Mouse (Mus musculus) cerebellum, postnatal 4 days (tissue): ENCODE measurements around the gene Csrnp1.

Experiments used
- DNase-seq, 2 experiments: peaks; one replicate each; pipeline ENCODE4 v3.0.0; 2022; ENCODE audit warnings: low spot score in 2 of 2, mixed read lengths in 1 of 2

Gene Csrnp1

DNA sequence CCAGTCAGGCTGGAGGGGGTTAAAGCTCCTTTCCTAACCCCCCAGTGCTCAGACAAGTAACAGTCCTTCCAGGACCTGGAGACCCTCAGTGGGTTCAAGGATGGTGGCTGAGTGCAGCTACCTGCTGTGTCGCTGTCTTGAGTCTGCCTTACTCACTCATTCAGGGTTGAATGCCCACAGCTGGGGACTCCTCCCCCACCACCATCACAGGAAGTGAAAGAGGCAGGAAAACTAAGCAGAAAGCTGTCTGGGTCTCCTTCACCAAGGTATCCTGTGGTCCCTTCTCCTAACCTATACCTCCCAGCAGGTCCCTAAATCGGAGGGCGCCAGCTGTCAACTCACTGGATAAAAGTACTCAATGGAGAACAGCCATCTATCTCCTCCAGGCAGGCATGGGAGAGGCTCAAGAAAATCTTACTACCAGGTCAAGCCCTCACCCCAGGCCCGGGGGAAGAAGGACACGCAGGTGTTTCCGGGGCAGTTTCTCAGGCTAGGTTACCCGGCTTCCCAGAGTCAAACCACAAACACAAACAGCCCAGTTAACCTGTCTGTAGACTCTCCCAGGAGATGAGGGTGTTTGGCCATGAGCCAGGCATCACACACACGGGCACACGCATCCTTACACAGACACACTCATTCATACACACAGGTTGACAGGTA is 6.2 kb downstream of the Csrnp1 start:
- no peak for DNase-seq

DNA sequence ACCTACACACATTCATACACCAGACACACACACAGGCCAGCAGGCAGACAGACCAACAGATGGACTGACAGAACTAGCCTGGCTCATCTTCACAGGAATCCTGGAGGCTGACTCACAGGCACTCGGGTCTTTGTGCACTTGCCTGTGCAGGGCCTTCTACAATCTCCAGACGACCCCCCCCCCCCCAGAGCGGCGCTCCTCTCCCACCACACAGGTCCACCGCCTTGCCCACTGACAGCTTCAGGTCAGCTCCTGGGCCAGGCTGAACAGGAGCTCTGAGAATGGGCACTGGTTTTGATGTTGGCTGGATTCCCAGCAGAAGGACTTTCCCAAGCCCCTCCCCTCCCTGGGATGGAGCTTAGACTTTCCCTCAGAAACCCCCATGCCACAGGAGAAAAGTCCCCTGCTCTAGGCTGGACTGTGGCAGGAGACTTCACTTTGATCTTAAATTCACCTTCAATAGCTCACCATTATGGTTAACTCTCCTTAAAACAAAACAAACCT is 6.8 kb downstream of the Csrnp1 start:
- no peak for DNase-seq

GRCm38 (mm10) chr9:119976704-119977556 is 7.5 kb downstream of the Csrnp1 start:
- DNase-seq, result no peak

DNA sequence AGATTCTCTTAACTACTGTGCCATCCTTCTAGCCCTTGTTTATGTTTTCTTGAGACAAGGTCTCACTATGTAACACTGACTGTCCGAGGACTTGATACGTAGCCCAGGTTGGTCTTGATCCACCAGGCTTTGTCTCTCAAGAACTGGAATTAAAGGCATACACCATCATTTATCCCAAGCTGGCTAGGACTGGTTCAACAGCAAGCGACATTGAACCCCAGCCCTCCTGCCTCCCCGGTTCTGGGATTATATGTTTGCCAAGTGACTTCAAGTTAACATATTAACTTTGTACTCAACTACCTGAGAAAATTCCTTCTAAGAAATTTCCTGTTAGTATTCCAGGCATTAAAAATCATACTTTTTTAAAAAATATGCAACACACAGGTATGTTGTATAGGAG is 9.2 kb downstream of the Csrnp1 start:
- no peak for DNase-seq

DNA sequence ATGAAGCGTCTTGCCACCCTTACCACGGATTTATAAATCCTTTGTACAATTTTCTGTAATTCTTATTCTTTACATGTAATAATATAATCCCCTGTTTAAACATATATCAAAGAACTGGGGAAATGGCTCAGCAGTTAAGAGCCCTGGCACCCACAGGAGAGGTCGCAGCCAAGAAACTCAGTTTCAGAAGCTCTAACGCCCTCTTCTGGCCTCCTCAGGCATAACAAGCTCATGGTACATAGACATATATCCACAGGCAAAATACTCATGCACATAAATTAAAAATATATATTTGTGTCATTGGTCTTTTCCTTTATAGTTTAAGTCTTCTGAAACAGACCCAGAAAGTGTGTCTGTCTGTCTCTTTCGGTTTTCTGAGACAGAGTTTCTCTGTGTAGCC is 9.8 kb downstream of the Csrnp1 start:
- DNase-seq, result no peak

GRCm38 (mm10) chr9:119973869-119974520 is 10.5 kb downstream of the Csrnp1 start:
- no peak for DNase-seq

GRCm38 (mm10) chr9:119973281-119973680 is 11.2 kb downstream of the Csrnp1 start:
- DNase-seq, result no peak

- peak in 1 of 2 experiments; percentile 65 for DNase-seq
Observed at GRCm38 (mm10) chr9:119972582-119972981, 11.9 kb downstream of the Csrnp1 start.

- no peak for DNase-seq
Observed at GRCm38 (mm10) chr9:119972166-119972565, 12.3 kb downstream of the Csrnp1 start.

- peak; percentile 46 to 85 for DNase-seq
Observed at GRCm38 (mm10) chr9:119970763-119971656, 13.4 kb downstream of the Csrnp1 start.

GRCm38 (mm10) chr9:119970221-119970620 is 14.2 kb downstream of the Csrnp1 start:
- DNase-seq, result peak; percentile 51 to 69

GRCm38 (mm10) chr9:119969811-119970210 is 14.6 kb downstream of the Csrnp1 start:
- DNase-seq, result no peak

DNA sequence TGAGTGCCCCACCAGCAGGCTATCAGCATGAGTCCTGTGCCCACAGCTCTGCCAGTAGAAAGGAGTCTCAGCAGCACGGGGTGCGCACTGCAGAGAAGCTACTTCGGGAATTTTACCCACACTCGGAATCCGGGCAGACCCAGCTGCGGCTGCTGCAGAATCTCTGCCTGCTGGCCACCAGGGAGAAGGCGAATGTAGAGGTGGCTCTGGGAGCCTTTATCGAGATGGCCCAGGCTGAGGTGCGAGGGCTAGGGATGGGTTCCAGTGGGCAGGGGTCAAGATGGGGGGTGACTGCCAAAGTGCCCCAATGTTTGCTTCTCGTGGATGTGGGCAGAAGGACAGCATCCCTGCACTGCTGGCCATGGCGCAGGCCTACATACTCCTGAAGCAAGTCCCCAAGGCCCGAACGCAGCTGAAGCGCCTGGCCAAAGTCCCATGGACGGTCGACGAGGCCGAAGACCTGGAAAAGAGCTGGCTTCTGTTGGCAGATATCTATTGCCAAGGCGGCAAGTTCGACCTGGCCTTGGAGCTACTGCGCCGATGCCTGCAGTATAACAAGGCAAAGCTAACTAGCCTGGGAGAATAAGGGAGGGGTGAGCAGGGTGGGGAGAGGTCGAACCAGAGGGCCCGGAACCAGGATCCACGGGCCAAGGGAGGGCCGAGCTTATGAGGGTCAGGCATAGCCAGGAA is 18.1 kb downstream of the Csrnp1 start:
- no peak for DNase-seq

DNA sequence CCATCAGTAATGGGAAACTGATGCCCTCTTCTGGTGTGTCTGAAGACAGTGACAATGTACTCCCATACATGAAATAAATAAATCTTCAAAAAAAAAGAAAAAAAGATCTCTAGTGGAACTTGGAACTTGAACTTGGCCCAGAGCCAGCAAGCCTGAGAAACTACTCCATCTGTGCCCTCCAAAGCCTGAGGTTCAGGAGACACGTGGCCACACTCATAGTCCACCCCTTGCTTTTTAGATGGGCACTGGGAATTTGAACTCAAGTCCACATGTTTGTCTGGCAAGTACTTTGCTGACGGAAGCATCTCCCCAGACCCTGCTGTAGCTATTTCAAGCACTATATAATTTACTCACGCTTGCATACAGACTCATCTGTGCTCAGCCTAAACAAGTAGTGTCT is 19.3 kb downstream of the Csrnp1 start:
- no peak for DNase-seq

DNA sequence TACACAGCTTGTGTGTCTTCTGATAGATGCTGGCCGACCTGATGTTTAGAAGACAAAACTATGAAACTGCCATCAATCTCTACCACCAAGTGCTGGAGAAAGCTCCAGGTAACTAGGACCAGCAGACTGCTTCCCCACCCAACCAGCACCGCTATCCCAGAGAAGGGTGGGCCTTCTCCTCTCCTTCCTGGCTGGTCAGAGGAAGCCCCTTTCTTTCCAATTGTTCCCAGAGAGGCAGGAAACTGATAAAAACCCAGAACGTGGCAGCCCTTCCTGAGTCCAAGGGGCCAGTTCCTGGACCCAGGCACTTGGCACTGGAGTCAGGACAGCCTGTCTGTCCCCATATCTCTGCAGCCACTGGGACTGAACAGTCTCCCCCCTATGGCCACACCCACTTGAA is 20.3 kb downstream of the Csrnp1 start:
- DNase-seq, result no peak

- no peak for DNase-seq
Observed at GRCm38 (mm10) chr9:119962987-119963667, 21.3 kb downstream of the Csrnp1 start.

DNA sequence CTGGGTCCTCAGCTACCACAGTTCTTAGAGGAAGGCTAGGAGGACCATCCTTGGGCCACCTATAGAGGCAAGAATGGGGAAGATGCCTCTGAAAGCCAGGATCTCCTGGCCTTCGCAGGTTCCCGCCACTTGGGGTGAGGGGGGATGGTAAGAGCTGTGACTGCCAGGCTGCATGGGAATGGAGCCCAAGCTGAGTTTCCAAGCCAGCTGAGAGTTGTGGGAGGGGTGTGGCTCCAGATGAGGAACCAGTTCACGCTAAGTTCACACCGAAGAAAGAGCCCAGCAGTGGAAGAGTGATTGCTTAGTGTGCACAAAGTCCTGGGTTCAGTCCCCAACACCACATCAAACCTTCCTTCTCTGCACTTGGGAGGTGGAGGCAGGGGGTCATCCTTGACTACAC is 22.2 kb downstream of the Csrnp1 start:
- DNase-seq, result no peak

DNA sequence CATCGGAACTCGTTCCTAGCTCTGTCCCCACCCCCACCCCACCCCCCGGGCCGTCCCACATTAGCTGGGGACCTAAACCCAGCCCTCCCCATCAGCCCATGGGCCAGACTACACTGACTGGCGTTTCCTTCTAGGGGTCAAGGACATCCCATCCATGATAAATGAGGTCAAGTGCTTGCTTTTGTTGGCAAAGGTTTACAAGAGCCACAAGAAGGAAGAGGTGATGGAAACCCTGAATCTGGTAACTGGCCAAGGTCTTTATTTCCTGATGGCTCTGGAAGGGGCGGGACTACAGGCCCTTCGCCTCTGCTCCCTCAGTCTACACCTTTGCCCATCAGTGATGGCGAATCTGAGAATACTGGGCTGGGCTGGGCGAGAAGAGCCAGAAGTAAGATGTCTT is 25.6 kb downstream of the Csrnp1 start:
- no peak for DNase-seq

GRCm38 (mm10) chr9:119951388-119951787 is 33.1 kb downstream of the Csrnp1 start:
- DNase-seq, result no peak

DNA sequence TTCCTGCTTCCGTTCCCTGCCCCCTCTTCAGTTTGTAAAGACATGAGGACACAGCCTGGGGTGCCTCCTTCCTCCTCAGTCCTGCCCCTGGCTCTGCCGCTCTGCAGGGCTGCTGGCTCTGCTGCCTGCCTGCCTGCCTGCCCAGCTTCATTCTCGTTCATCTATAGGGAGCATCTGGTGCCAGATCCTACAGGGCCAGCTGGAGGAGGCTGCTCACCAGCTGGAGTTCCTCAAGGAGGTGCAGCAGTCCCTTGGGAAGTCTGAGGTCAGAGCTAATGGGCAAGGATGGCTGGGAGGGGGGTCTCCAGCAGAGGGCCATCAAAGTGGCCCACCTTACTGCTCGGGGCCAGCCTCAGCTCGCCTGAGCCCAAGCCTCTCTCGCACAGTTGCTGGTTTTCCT is 34.0 kb downstream of the Csrnp1 start:
- no peak for DNase-seq
